Mouse (Mus musculus): ENCODE measurements around the gene Tubg2. TPM values are rescaled to one million over a fixed set of nuclear protein-coding genes. Genes with fewer than 3 reads are reported as not detected.

Gene Tubg2
- total and polyA plus RNA-seq, 2 experiments from 2014 or later, result 1.8 TPM; not detected in 1

GRCm38 (mm10) chr11:101190913-101191907 lies 35.5 kb downstream of the Tubg2 start:
- no peak overlapping the region for H3K4me3 ChIP-seq (ENCODE audit: low read depth, low read length)
- WGBS, result 49% methylated on average over 17 of the region's 17 CpGs
- no peaks in the 10 kb centered on the region for H3K9me3 ChIP-seq (replicated peaks; ENCODE audit: control insufficient read depth, low read length)
- no peak overlapping the region for H3K9ac ChIP-seq (replicated peaks; ENCODE audit: low read depth, low read length)
- H3K27ac ChIP-seq (ENCODE audit: low read depth), result peak overlapping the region; percentile 76
- peaks cover 32% of the 10 kb centered on the region for H3K4me1 ChIP-seq (ENCODE audit: control insufficient read depth, insufficient read depth)
- TF ChIP-seq CTCF (IDR thresholded peaks at IDR 0.05; ENCODE audit: low read depth) (no peak), EP300 (IDR thresholded peaks at IDR 0.05; ENCODE audit: low read depth) (no peak)
- H3K27me3 ChIP-seq (ENCODE audit: control insufficient read depth, insufficient read depth, low read length), result no peaks in the 10 kb centered on the region
- DNase-seq (ENCODE audit: low spot score) (no peak), ATAC-seq (ENCODE audit: insufficient read depth, low read depth) (no peak)
- peaks cover 21% of the 10 kb centered on the region for H3K36me3 ChIP-seq (replicated peaks; ENCODE audit: control insufficient read depth, insufficient read depth, low read length)
- H3K4me2 ChIP-seq (ENCODE audit: low read depth, low read length), result no peak overlapping the region

- Histone ChIP-seq H3K9me3 (replicated peaks; ENCODE audit: control insufficient read depth, low read length) (no peaks in the 10 kb centered on the region), H3K9ac (replicated peaks; ENCODE audit: low read depth, low read length) (no peak overlapping the region), H3K4me1 (ENCODE audit: control insufficient read depth, insufficient read depth) (peaks cover 32% of the 10 kb centered on the region), H3K4me3 (ENCODE audit: low read depth, low read length) (no peak overlapping the region), H3K4me2 (ENCODE audit: low read depth, low read length) (no peak overlapping the region), H3K27me3 (ENCODE audit: control insufficient read depth, insufficient read depth, low read length) (no peaks in the 10 kb centered on the region), H3K36me3 (replicated peaks; ENCODE audit: control insufficient read depth, insufficient read depth, low read length) (peaks cover 26% of the 10 kb centered on the region), H3K27ac (ENCODE audit: low read depth) (no peak overlapping the region)
- WGBS, result 78% methylated on average over 4 of the region's 4 CpGs
- TF ChIP-seq CTCF (IDR thresholded peaks at IDR 0.05; ENCODE audit: low read depth) (no peak), EP300 (IDR thresholded peaks at IDR 0.05; ENCODE audit: low read depth) (no peak)
- DNase-seq (ENCODE audit: low spot score), result no peak
- ATAC-seq (ENCODE audit: insufficient read depth, low read depth), result no peak
These were observed 36.3 kb downstream of the Tubg2 start for GRCm38 (mm10) chr11:101191919-101192470.

GRCm38 (mm10) chr11:101192646-101193045 lies 36.9 kb downstream of the Tubg2 start:
- peaks cover 32% of the 10 kb centered on the region for H3K4me1 ChIP-seq (ENCODE audit: control insufficient read depth, insufficient read depth)
- H3K9me3 ChIP-seq (replicated peaks; ENCODE audit: control insufficient read depth, low read length), result no peaks in the 10 kb centered on the region
- TF ChIP-seq CTCF (IDR thresholded peaks at IDR 0.05; ENCODE audit: low read depth) (no peak), EP300 (IDR thresholded peaks at IDR 0.05; ENCODE audit: low read depth) (no peak)
- peaks cover 29% of the 10 kb centered on the region for H3K36me3 ChIP-seq (replicated peaks; ENCODE audit: control insufficient read depth, insufficient read depth, low read length)
- H3K4me2 ChIP-seq (ENCODE audit: low read depth, low read length), result no peak overlapping the region
- ATAC-seq (ENCODE audit: insufficient read depth, low read depth) (no peak), DNase-seq (ENCODE audit: low spot score) (no peak)
- H3K27me3 ChIP-seq (ENCODE audit: control insufficient read depth, insufficient read depth, low read length), result no peaks in the 10 kb centered on the region
- H3K9ac ChIP-seq (replicated peaks; ENCODE audit: low read depth, low read length), result no peak overlapping the region
- no peak overlapping the region for H3K27ac ChIP-seq (ENCODE audit: low read depth)
- WGBS, result 68% methylated on average over 6 of the region's 6 CpGs
- H3K4me3 ChIP-seq (ENCODE audit: low read depth, low read length), result no peak overlapping the region

GRCm38 (mm10) chr11:101193076-101193475 lies 37.4 kb downstream of the Tubg2 start:
- H3K4me1 ChIP-seq (ENCODE audit: control insufficient read depth, insufficient read depth), result peaks cover 32% of the 10 kb centered on the region
- 76% methylated on average over 7 of the region's 7 CpGs for WGBS
- no peaks in the 10 kb centered on the region for H3K9me3 ChIP-seq (replicated peaks; ENCODE audit: control insufficient read depth, low read length)
- H3K27ac ChIP-seq (ENCODE audit: low read depth), result no peak overlapping the region
- H3K4me3 ChIP-seq (ENCODE audit: low read depth, low read length), result no peak overlapping the region
- no peaks in the 10 kb centered on the region for H3K27me3 ChIP-seq (ENCODE audit: control insufficient read depth, insufficient read depth, low read length)
- DNase-seq (ENCODE audit: low spot score), result no peak
- peaks cover 33% of the 10 kb centered on the region for H3K36me3 ChIP-seq (replicated peaks; ENCODE audit: control insufficient read depth, insufficient read depth, low read length)
- no peak overlapping the region for H3K4me2 ChIP-seq (ENCODE audit: low read depth, low read length)
- no peak for ATAC-seq (ENCODE audit: insufficient read depth, low read depth)
- H3K9ac ChIP-seq (replicated peaks; ENCODE audit: low read depth, low read length), result no peak overlapping the region
- TF ChIP-seq EP300 (IDR thresholded peaks at IDR 0.05; ENCODE audit: low read depth) (no peak), CTCF (IDR thresholded peaks at IDR 0.05; ENCODE audit: low read depth) (no peak)

GRCm38 (mm10) chr11:101194137-101194536 lies 38.4 kb downstream of the Tubg2 start:
- ATAC-seq (ENCODE audit: insufficient read depth, low read depth) (0 out of 2 replicates have a peak, but pooled peaks have one; percentile 15), DNase-seq (ENCODE audit: low spot score) (no peak)
- Histone ChIP-seq H3K4me1 (ENCODE audit: control insufficient read depth, insufficient read depth) (peaks cover 32% of the 10 kb centered on the region), H3K36me3 (replicated peaks; ENCODE audit: control insufficient read depth, insufficient read depth, low read length) (peaks cover 44% of the 10 kb centered on the region), H3K4me2 (ENCODE audit: low read depth, low read length) (no peak overlapping the region), H3K9ac (replicated peaks; ENCODE audit: low read depth, low read length) (no peak overlapping the region), H3K27me3 (ENCODE audit: control insufficient read depth, insufficient read depth, low read length) (no peaks in the 10 kb centered on the region), H3K9me3 (replicated peaks; ENCODE audit: control insufficient read depth, low read length) (no peaks in the 10 kb centered on the region), H3K27ac (ENCODE audit: low read depth) (no peak overlapping the region), H3K4me3 (ENCODE audit: low read depth, low read length) (no peak overlapping the region)
- 13% methylated on average over 5 of the region's 5 CpGs for WGBS
- TF ChIP-seq CTCF (IDR thresholded peaks at IDR 0.05; ENCODE audit: low read depth), result no peak
